Mouse (Mus musculus): ENCODE measurements at regions not wholly inside any gene's neighbourhood (a gene's known extent, or its start where the extent isn't known, plus 50 kb on each side); places are given as distances from the start of the nearest gene placed in this dataset.

GRCm38 (mm10) chr7:41739891-41740290 lies 106.9 kb downstream of the Zfp788 start:
- DNase-seq (ENCODE audit: low spot score in 2 of 2): no peak
- intact Hi-C loops (cut with DNase I): loop anchor here (10.0 kb wide), 1 partner anchor 85 kb away; no protein-coding TSS in a partner anchor
